Mouse (Mus musculus) cerebellum, adult 2 months (tissue): Measurements from ENCODE around the gene Fxyd6.

Experiments used
- CTCF ChIP-seq: fragments of 200-500 bp; IDR thresholded peaks from 2 replicates; pipeline ENCODE4 v1.5.1; 2011; ENCODE audit warnings: low read depth, mild to moderate bottlenecking, control low read depth, low read length, moderate library complexity, borderline replicate concordance; ENCODE audit not compliant: insufficient read depth
- POLR2A ChIP-seq: fragments of 200-500 bp; IDR thresholded peaks from 2 replicates; pipeline ENCODE4 v1.6.1; 2011; ENCODE audit warnings: low read length, control low read depth, borderline replicate concordance; ENCODE audit not compliant: insufficient read depth

- TF ChIP-seq CTCF, result peak; percentile 85
- no peak for TF ChIP-seq POLR2A
Observed at GRCm38 (mm10) chr9:45417245-45417644, 47.3 kb downstream of the Fxyd6 start.
